Mouse (Mus musculus) ovary, adult 18-20 months (tissue): ENCODE measurements around the gene Bri3bp.
"Not testable (repeated sequence)": the region's sequence is repeated elsewhere in the genome, so short reads cannot be mapped to it uniquely, and the experiment has no call there.

Experiments used
- DNase-seq: peaks from one replicate; pipeline ENCODE4 v3.0.0; 2022; ENCODE audit warnings: low spot score, mixed read lengths

Gene Bri3bp

GRCm38 (mm10) chr5:125441234-125442114 lies at the start of gene Bri3bp:
Gene Bri3bp (plus strand): TSS chr5:125441568.
- DNase-seq = peak; percentile 42

- DNase-seq = peak; percentile 67
These were observed 49.8 kb upstream of the Bri3bp start for GRCm38 (mm10) chr5:125391609-125392008.

- not testable (repeated sequence) for DNase-seq
These were observed 49.2 kb upstream of the Bri3bp start for GRCm38 (mm10) chr5:125392176-125392575.

- DNase-seq = no peak
These were observed 48.8 kb upstream of the Bri3bp start for GRCm38 (mm10) chr5:125392618-125392976.

- peak; percentile 96 for DNase-seq
These were observed 48.3 kb upstream of the Bri3bp start for GRCm38 (mm10) chr5:125392977-125393621.

- DNase-seq = peak; percentile 84
These were observed 47.5 kb upstream of the Bri3bp start for GRCm38 (mm10) chr5:125393622-125394603.

GRCm38 (mm10) chr5:125395008-125395407 lies 46.4 kb upstream of the Bri3bp start:
- DNase-seq = no peak

GRCm38 (mm10) chr5:125400903-125401302 lies 40.5 kb upstream of the Bri3bp start:
- no peak for DNase-seq

- no peak for DNase-seq
These were observed 38.9 kb upstream of the Bri3bp start for GRCm38 (mm10) chr5:125402476-125402875.

- no peak for DNase-seq
These were observed 38.4 kb upstream of the Bri3bp start for GRCm38 (mm10) chr5:125402991-125403390.

- DNase-seq = no peak
These were observed 37.6 kb upstream of the Bri3bp start for GRCm38 (mm10) chr5:125403481-125404465.

GRCm38 (mm10) chr5:125404536-125404902 lies 36.8 kb upstream of the Bri3bp start:
- DNase-seq = no peak

GRCm38 (mm10) chr5:125404903-125405545 lies 36.3 kb upstream of the Bri3bp start:
- DNase-seq = peak; percentile 40

- peak; percentile 62 for DNase-seq
These were observed 35.7 kb upstream of the Bri3bp start for GRCm38 (mm10) chr5:125405546-125406248.

- DNase-seq = peak; percentile 46
These were observed 34.9 kb upstream of the Bri3bp start for GRCm38 (mm10) chr5:125406322-125407016.

- no peak for DNase-seq
These were observed 34.1 kb upstream of the Bri3bp start for GRCm38 (mm10) chr5:125407020-125407830.

GRCm38 (mm10) chr5:125407910-125408575 lies 33.3 kb upstream of the Bri3bp start:
- no peak for DNase-seq

- peak; percentile 65 for DNase-seq
These were observed 32.5 kb upstream of the Bri3bp start for GRCm38 (mm10) chr5:125408842-125409241.
